Mouse (Mus musculus) lung, postnatal 36 days (tissue): ENCODE data around the gene Nell2.
"Not testable (repeated sequence)": the region's sequence is repeated elsewhere in the genome, so short reads cannot be mapped to it uniquely, and the experiment has no call there.

Experiments
- DNase-seq: peaks from one replicate; pipeline ENCODE4 v3.0.0; 2022; ENCODE audit warnings: mixed read lengths

Nell2 gene

DNA sequence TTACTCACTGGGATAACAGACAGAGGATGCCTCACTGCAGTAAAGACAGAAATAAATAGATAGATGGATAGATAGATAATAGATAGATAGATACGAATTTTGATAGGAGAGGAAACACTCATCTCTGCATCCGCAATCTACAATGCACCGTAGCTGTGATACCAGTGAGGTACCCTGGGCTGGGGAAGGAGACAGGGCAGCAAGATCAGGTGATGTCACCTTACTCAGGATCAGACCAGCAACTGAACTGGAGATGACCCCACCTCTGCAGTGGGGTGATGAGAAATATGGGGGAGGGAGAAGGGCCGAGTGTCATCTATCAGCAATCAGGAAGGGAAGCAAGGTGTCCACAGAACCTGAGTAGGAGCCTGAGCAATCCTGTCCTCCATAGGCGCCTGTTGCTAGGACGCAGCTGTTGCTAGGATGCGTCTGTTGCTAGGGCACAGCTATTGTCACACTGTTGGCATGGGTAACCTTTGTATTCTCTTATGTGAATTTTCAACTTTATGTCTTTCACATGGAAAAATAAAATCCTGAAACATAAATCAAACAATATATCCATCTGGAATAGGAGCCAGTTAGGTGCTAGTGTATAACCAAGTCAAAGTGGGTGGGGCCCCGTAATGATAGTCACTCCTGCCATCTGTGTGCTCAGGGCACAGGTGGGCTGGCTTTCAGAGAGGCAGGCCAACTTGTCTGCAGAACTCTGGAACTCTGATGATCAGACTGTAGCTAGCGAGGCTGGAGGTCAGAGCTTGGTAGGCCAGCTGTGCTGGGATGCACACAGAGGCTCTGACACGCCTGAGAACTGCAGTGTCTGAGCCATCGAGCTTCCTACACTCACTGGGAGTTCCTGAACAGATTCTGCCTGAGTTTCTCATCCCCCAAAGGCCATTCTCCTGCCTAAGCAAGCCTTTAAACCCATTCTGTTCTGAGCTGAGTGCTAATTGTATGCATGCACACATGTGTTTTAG, 193.7 kb downstream of the Nell2 start:
- no peak for DNase-seq

DNA sequence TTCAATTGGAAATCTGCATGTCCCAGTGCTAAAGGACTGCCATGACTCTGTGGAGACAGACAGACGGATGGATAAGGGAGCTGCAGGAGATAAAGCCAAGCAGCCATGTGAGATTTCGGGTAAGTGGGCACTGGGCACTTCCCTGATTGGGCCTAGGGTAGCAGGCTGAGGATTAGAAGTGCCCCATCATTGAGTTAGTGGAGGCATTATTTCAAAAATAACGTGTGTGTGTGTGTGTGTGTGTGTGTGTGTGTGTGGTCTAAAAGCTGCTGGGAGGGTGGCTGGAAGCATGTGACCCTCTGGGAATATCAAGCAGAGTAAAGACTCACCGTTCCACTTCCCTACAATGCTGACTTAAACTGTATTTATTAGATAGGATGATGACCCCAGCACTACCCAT, 195.1 kb downstream of the Nell2 start:
- DNase-seq = no peak

DNA sequence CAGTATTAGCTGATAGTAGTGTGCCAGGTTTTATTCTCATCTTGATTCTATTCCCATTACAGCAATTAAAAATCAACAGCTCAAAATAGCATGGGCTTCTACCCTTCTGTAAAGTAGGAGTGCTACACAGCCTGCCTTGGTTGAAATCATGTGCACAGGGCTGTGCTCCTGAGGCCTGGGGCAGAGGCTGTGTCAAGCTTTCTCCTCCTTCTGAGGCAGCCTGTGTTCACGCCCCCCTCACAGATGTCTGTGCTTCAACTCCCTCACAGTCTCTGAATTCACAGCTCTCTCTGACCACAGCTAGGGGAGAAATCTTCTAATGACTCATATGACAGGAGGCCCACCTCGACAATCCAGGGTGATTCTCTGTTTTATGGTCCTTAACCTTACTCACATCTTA, 197.4 kb downstream of the Nell2 start:
- DNase-seq = no peak

GRCm38 (mm10) chr15:95322744-95323143, 205.6 kb downstream of the Nell2 start:
- no peak for DNase-seq

DNA sequence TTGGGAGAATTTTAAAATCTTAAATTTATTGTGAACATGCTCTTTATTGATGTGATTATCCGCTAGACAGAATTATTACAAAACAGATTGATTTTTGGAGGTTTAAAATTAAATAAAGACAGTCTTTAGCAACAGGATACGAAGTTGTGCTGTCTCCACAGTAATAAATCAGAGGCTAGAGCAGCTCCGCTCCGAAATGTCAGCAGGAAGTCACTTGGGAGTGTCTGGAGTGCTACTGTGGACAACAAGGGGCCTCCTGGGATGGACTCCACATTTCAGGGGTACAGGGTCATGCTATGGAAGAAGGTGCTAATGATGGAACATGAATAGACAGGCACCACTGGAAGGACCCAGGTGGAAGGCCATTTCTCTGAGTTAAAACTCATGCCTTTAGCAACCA, 211.7 kb downstream of the Nell2 start:
- no peak for DNase-seq

GRCm38 (mm10) chr15:95314808-95315145, 213.6 kb downstream of the Nell2 start:
- DNase-seq = no peak

DNA sequence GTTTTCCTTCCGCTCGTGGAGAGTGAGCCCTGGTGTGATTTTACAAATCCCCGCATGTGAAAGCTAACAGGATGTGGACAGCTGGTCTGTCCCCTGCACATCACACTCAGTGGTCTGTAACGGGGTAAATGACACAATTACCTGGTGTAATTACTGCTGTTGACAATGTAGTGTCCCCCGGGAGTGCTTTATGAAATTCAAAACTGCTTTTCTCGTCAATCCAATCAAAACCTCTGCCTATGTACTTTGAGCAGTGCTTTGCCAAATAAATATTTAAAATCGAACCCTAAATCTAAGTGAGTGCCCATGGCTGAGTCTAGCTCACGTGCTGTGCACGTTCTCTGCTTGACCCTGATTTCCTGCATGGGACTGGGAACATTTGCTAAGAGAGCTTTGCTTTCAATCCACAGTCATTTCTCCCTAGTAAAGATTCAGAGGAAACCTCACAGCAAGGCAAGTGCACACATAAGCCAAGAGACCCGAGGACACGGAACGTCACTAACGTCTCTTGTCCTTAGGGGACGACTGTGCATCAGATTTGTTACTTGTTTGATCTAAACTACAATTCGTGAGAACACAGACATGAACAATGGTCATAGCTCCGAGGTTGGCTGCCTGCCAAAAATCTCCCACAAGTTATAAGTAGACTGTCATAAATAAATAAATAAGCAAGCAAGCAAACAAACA, 214.1 kb downstream of the Nell2 start:
- no peak for DNase-seq

GRCm38 (mm10) chr15:95313286-95313685, 215.1 kb downstream of the Nell2 start:
- DNase-seq = no peak

DNA sequence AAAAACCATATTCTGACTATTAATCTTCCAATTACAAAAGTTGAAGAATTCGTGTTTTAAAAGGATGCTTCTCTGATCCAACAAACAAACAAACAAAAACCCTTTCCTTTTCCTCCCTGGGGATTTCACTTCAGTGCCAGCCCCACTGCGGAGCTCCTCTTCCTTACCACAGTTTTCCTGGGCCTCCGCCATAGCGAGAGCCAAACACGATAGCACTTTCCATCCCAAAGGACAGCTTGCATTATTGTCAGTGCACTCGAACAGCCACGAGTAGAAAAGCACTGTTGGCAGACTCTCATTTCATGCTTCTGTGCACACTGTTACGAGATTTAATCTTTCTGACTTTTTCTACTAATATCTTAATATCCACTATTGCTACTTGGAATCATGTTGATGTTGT, 224.3 kb downstream of the Nell2 start:
- no peak for DNase-seq

- no peak for DNase-seq
Observed at GRCm38 (mm10) chr15:95296561-95296960, 231.8 kb downstream of the Nell2 start.

DNA sequence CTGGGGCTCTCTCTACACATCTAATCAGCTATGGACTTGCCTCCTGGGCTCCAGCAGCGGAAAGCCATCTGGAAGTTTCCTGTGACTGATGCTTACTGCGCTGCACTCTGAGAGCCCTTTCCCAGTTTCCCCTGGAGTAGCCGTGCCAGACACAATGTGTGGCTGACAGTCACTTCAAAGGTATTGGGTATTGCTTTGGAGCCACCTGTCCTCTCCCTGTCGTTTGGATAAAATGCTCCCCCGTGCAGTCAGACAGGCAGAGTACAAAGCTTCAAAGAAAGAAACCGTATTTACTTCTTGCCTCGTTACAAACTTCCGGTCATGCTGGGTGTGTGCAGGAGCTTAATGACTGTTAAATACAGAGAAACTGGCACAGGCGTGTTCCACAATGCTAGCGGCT, 239.3 kb downstream of the Nell2 start:
- no peak for DNase-seq

GRCm38 (mm10) chr15:95285199-95285598, 243.2 kb downstream of the Nell2 start:
- DNase-seq = no peak

GRCm38 (mm10) chr15:95280986-95281385, 247.4 kb downstream of the Nell2 start:
- DNase-seq = no peak

DNA sequence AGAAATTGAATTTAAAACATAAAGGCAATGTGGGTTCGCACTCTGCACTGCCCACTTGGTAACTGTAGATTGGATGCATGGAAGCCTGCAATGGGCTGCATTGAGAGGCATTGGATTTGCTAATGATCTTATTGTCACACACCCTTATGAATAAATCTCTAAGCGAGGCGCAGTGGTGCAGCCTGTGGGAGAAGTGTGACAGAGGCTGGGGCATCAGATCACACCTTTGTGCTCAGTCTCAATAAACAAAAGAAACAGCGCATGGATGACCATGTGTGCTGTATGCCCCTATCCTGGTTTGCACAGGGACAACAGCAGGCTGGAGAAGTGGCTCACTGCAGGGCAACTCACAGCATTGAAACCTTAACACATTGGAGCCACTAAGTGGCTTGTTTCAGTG, 250.4 kb downstream of the Nell2 start:
- no peak for DNase-seq

DNA sequence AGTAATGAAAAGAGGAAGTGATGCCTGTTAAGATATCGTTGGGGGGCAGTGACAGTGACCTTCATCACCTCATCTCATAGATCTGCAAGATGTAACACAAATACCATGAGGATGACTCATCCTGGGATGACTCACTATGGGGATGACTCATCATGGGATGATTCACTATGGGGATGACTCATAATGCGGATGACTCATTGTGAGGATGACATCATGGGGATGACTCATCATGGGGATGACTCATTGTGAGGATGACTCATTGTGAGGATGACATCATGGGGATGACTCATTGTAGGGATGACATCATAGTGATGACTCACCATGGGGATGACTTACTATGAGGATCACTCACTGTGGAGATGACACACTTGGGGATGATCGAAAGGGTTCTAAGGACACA, 251.8 kb downstream of the Nell2 start:
- no peak for DNase-seq

DNA sequence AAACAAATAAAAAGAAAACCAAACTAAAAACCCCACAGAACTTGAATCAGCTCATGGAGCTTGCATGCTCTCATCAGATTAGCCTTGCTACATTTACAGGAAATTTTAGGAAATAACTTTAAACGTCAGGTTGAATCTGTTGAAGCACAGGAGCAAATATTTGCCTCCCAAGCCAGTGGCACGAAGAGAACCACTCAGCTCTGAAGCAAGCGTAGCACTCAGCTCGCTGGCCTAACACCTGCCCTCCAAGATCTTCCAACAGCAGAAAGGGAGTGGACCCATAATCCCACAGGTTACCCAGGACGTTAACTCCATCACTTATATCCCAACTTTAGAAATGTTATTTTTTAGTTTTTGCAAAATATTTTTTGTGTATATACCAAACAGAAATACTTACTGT, 252.8 kb downstream of the Nell2 start:
- no peak for DNase-seq

- DNase-seq = no peak
Observed at GRCm38 (mm10) chr15:95273236-95273635, 255.1 kb downstream of the Nell2 start.

- no peak for DNase-seq
Observed at GRCm38 (mm10) chr15:95272167-95272566, 256.2 kb downstream of the Nell2 start.

DNA sequence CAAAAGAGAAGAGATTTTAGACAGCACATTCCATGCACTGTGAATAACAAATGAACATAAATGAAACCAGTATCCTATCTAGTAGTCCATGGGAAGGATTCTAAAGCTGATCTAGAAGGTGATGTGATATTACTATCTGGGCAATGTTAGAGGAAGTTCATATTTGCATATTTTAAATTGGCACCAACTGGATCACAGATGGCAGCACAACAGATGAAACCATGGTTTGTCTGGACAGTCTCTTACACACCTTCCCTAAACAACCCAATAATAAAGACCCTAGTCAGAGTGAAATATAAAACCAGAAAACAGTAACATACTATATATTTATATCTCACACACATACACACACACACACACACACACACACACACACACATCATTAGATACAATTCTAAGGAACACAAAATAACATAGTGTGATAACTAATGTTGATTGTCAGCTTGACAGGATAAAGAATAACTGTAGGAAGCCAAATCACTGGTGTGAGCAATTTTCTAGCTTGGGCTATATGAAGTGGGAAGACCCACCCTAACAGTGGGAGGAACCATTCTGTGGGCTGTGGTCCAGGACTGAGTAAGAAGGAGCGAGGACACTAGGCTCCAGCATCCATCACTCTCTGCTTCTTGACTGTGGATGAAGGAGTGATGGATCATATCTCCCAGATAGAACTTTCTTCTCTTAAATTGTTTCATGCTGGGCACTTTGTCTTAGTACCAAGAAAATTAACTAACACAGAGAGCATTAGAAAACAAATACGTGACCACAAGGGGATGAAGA, 268.5 kb downstream of the Nell2 start:
- no peak for DNase-seq

DNA sequence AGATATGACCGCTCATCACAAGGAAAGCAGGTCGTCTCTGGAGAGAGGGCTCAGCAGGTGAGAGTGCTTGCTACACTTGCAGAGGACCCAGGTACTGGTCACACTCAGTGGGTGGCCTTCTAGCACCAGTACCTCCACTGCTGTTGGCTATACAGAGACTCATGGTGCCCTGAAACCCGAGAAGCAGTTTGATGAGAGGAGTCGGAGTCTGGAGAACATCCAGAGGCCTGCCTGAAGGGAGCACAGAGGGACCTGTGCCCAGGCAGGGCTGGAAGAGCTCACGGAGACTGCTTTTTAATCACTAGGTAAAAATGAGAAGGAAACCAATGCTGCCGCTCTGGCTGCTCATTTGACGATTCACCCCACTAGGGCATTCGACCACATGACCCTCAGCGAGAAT, 271.2 kb downstream of the Nell2 start:
- no peak for DNase-seq

DNA sequence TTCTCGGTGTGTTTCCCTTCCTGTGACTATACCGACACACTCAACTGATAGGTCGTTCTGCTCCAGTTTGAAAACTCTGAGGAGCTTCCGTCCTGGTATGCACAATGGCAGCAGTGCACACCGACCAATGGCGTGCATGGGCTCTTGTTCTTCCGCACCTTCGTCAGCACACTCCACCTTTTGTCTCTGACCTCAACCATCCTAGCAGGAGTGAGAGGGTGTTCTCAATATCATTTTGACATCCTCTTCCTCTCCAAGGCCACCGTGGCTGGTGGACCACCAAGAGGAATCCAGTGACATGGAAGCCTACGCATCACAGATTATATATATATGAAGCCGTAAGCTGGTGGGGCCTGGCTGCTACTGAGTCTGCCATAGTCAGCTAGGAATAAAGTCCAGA, 282.8 kb downstream of the Nell2 start:
- DNase-seq = no peak

DNA sequence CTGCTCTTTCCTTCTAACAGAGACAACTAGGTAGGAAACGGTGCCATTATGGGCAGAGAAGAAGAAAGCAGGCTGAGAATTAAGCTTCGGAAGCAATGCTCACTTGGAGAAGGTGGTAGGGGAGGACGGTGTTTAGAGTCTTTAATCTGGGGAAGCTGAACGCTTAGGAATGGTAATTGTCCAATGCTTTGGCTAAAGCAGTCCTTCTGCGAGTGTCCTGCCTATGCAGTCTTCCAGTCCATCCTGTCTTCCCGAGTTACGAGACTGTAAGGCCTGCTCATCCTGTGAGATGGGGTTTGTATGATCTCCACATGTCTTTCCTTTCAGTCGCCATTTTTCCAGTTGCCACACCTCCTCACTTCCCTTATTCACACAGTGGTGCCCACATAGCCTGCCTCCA, 284.5 kb downstream of the Nell2 start:
- no peak for DNase-seq

GRCm38 (mm10) chr15:95241161-95241560, 287.2 kb downstream of the Nell2 start:
- DNase-seq = no peak

- not testable (repeated sequence) for DNase-seq
Observed at GRCm38 (mm10) chr15:95237021-95237420, 291.3 kb downstream of the Nell2 start.
